ENCODE assay signal across 16 mouse cellular contexts in the genomic region with DNA sequence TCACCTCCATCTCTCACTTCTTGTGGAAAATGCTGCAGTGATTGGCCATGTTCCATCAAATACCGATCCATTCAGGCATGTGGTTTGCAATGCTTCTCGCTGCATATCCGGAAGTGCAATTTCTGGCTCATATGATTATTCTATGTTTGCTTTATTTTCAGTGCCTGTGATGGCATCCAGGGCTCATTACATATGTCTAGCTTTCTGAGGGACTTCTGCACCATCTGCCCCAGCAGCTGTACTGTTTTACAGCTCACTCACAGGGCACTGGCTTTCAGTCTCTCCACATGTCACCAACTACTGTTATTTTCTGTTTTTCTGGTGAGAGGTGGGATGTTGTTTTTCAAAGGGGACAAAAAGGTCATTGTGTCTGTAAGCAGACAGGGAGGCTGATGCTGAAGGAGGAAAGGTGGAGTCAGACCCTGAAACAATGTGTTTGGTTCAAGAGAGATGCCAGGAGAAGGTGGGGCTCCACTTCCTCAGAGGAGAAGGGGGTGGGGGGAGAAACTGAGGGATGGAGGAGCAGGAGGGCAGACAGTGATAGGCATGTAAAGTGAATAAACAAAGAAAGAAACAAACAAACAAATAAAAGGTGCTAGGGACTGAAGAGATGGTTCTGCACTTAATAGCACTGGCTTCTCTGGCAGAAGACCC. TPM values are rescaled to one million over a fixed set of nuclear protein-coding genes. Genes with fewer than 3 reads are reported as not detected.
DNase-seq lines count a peak whose midpoint lies in the region; TF ChIP-seq lines count a peak whose summit lies in the region.
"Had no signal": no experiment of that assay in that cellular context is flagged by ENCODE, and none has a peak within 500 bp of the region (broad histone marks: within the 10 kb centered on the region; RNA-seq: fewer than 3 reads in every experiment).

No protein-coding gene starts in this region.

- H3K27ac ChIP-seq in ES-Bruce4 (ENCODE audit: insufficient read depth, low read length), result peak overlapping the region; percentile 97
- H3K27ac ChIP-seq in ES-E14 (ENCODE audit: insufficient read depth, low read depth, low read length, poor library complexity, severe bottlenecking), result peak overlapping the region; percentile 74; the same call in 1 of the 2 replicates
- H3K27ac ChIP-seq: hindbrain, embryonic 15.5 days; kidney, embryonic 15.5 days; left cerebral cortex, adult 2 months had no signal

- in situ Hi-C loops in ES-E14 (cut with MboI; ENCODE audit: low sequenced_read_pairs in 2 of 2, unreplicated experiment in 2 of 2), result loop anchor here in 1 of 2 experiments (25.0 kb wide), 1 partner anchor 279 kb away; no protein-coding TSS in a partner anchor

- intact Hi-C loops in left cerebral cortex, postnatal 14 days (cut with DNase I), result no loop called here
- intact Hi-C loops in left cerebral cortex, postnatal 10 days (cut with DNase I), result loop anchor here (10.0 kb wide), 1 partner anchor 313 kb away; a partner anchor contains a TSS

- peak; percentile 96 for TF ChIP-seq EP300 in ES-Bruce4 (IDR thresholded peaks at IDR 0.05; ENCODE audit: insufficient read depth, low read depth, low read length)

- H3K4me1 ChIP-seq in ES-Bruce4 (ENCODE audit: control insufficient read depth, insufficient read depth, low read length), result peaks cover 5% of the 10 kb centered on the region
- H3K4me1 ChIP-seq in ES-E14 (ENCODE audit: control insufficient read depth in 2 of 2, insufficient read depth in 2 of 2, low read length in 2 of 2, poor library complexity in 1 of 2), result peaks cover 14 to 20% of the 10 kb centered on the region in 2 experiments; a peak in 3 of 4 replicates
- H3K4me1 ChIP-seq: hindbrain, embryonic 15.5 days; kidney, embryonic 15.5 days had no signal

- peak; percentile 16 to 45 for DNase-seq in left cerebral cortex, postnatal 14 days (ENCODE audit: low spot score in 2 of 2)
- DNase-seq in left cerebral cortex, postnatal 10 days (ENCODE audit: extremely low spot score in 1 of 2, low spot score in 2 of 2), result no peak
- no peak for DNase-seq in ES-E14 (ENCODE audit: low read depth, low spot score)
- DNase-seq in layer of hippocampus, adult 18-20 months (ENCODE audit: low spot score in 2 of 2), result peak; percentile 51 to 75
- DNase-seq in spleen, adult 12 weeks (ENCODE audit: low spot score), result no peak
- no peak for DNase-seq in cerebellum, postnatal 14 days
- DNase-seq: adrenal gland, postnatal 36 days; cerebellum, adult 2 months; gastrocnemius, postnatal 25 days; right cerebral cortex, postnatal 4 days; thymus, postnatal 36 days had no signal

- no peak for TF ChIP-seq CTCF in ES-Bruce4 (IDR thresholded peaks at IDR 0.05; ENCODE audit: low read depth, low read length)

- H3K9me3 ChIP-seq in ES-Bruce4 (replicated peaks; ENCODE audit: control insufficient read depth, insufficient read depth, low read length, poor library complexity, severe bottlenecking) (no peaks in the 10 kb centered on the region), ES-E14 (ENCODE audit: control insufficient read depth, insufficient read depth, low read depth, low read length) (no peaks in the 10 kb centered on the region)
- H3K9me3 ChIP-seq: hindbrain, embryonic 15.5 days; kidney, embryonic 15.5 days had no signal

- H3K4me3 ChIP-seq in ES-Bruce4 (ENCODE audit: low read depth, low read length), result no peak overlapping the region
- H3K4me3 ChIP-seq in ES-E14 (ENCODE audit: insufficient read depth in 1 of 2, low read depth in 1 of 2, low read length in 2 of 2, poor library complexity in 1 of 2, severe bottlenecking in 1 of 2), result no peak overlapping the region
- H3K4me3 ChIP-seq: hindbrain, embryonic 15.5 days; kidney, embryonic 15.5 days; left cerebral cortex, adult 2 months had no signal

- no peaks in the 10 kb centered on the region for H3K27me3 ChIP-seq in ES-Bruce4 (ENCODE audit: control insufficient read depth, insufficient read depth, low read length, poor library complexity, severe bottlenecking)
- H3K27me3 ChIP-seq: CH12.LX; hindbrain, embryonic 15.5 days; kidney, embryonic 15.5 days had no signal

- H3K9ac ChIP-seq in ES-Bruce4 (ENCODE audit: low read depth, poor library complexity, severe bottlenecking) (no peak overlapping the region), ES-E14 (ENCODE audit: insufficient read depth, low read depth, low read length, poor library complexity, severe bottlenecking) (no peak overlapping the region)
- H3K9ac ChIP-seq: hindbrain, embryonic 15.5 days; kidney, embryonic 15.5 days had no signal

- TF ChIP-seq POLR2A in ES-Bruce4 (IDR thresholded peaks at IDR 0.05; ENCODE audit: insufficient read depth, low read length), result no peak

- no peaks in the 10 kb centered on the region for H3K36me3 ChIP-seq in ES-Bruce4 (ENCODE audit: control insufficient read depth, insufficient read depth, low read length, poor library complexity, severe bottlenecking)
- no peaks in the 10 kb centered on the region for H3K36me3 ChIP-seq in ES-E14 (ENCODE audit: control insufficient read depth, insufficient read depth, low read length, poor library complexity, severe bottlenecking)
- H3K36me3 ChIP-seq: hindbrain, embryonic 15.5 days; kidney, embryonic 15.5 days had no signal

TF ChIP-seq in ES-E14, 5 proteins besides CTCF, POLR2A, EP300 and RAD21:
- TF ChIP-seq ZNF384 (IDR thresholded peaks at IDR 0.05; ENCODE audit: low read depth, low read length), result no peak
- no peak for TF ChIP-seq ZC3H11A (IDR thresholded peaks at IDR 0.05; ENCODE audit: borderline replicate concordance, low read depth, low read length)
- TF ChIP-seq CHD2 (IDR thresholded peaks at IDR 0.05; ENCODE audit: low read depth, low read length), result no peak
- no peak for TF ChIP-seq HCFC1 (IDR thresholded peaks at IDR 0.05; ENCODE audit: borderline replicate concordance, insufficient read depth, low read length)
- TF ChIP-seq MAFK (IDR thresholded peaks at IDR 0.05; ENCODE audit: insufficient read depth, low read depth, low read length), result no peak

RNA-seq across cellular contexts. Expression of a gene that starts 13.0 kb away (rescaled TPM):
- 10 to 100 TPM; 55.5 to 56.5 TPM for total RNA-seq in left cerebral cortex, postnatal 14 days (2021)
- total RNA-seq in left cerebral cortex, postnatal 10 days (2021), result 10 to 100 TPM; 52.8 to 53.6 TPM
- polyA plus RNA-seq in ES-Bruce4 (2011; ENCODE audit: insufficient read depth, insufficient read length, low read depth, missing spikeins), result 15.6 and 16.1 TPM in 2 replicates
- total RNA-seq in ES-E14 (2012; rRNA removed), result 15.3 and 23.3 TPM in 2 replicates
- total RNA-seq in layer of hippocampus, adult 18-20 months (2021), result 10 to 100 TPM; 62.2 to 72.8 TPM

RNA-seq across cellular contexts. Expression of a gene that starts 38.8 kb away (rescaled TPM):
- total RNA-seq in left cerebral cortex, postnatal 14 days (2021), result 1 to 10 TPM; 2.8 to 3.1 TPM
- 1 to 10 TPM; 2.8 to 3.6 TPM for total RNA-seq in left cerebral cortex, postnatal 10 days (2021)
- 3.9 and 4.7 TPM in 2 replicates for polyA plus RNA-seq in ES-Bruce4 (2011; ENCODE audit: insufficient read depth, insufficient read length, low read depth, missing spikeins)
- 4.3 and 10.7 TPM in 2 replicates for total RNA-seq in ES-E14 (2012; rRNA removed)
- 1 to 10 TPM; 2.8 to 3.4 TPM for total RNA-seq in layer of hippocampus, adult 18-20 months (2021)

Comparison
In these comparisons a context has a peak if more than half of its experiments do, and no peak if none do; other contexts are left out.
1. DNase-seq: peak in left cerebral cortex, postnatal 14 days (2 of 2) and layer of hippocampus, adult 18-20 months (2 of 2); none in left cerebral cortex, postnatal 10 days (0 of 2), ES-E14 (single experiment), spleen, adult 12 weeks (single experiment) and cerebellum, postnatal 14 days (0 of 2).